Mouse (Mus musculus) ES-E14 (cell line): ENCODE measurements at regions not wholly inside any gene's neighbourhood (a gene's known extent, or its start where the extent isn't known, plus 50 kb on each side); places are given as distances from the start of the nearest gene placed in this dataset.

Experiments
- DNase-seq: peaks from one replicate; pipeline ENCODE4 v3.0.0-alpha.2; 2013; ENCODE audit warnings: low read depth, low spot score
- H3K27ac ChIP-seq: 2 replicates; pipeline ENCODE4 v1.5.1; 2012; ENCODE audit warnings: low read depth, mild to moderate bottlenecking, low read length, moderate library complexity, mixed read lengths; ENCODE audit not compliant: poor library complexity, insufficient read depth, severe bottlenecking
- H3K36me3 ChIP-seq: 2 replicates; pipeline ENCODE4 v1.6.1; 2012; ENCODE audit warnings: mild to moderate bottlenecking, low read length, moderate library complexity, mixed read lengths; ENCODE audit not compliant: control insufficient read depth, poor library complexity, insufficient read depth, severe bottlenecking
- H3K4me1 ChIP-seq, 2 experiments: fragments of 150-350 bp in 1 of 2; sonication (generic) in 1 of 2; 2 replicates each; pipeline ENCODE4 v1.6.1; 2012; ENCODE audit warnings: low read length in 2 of 2, mild to moderate bottlenecking in 1 of 2, mixed read lengths in 1 of 2; ENCODE audit not compliant: control insufficient read depth in 2 of 2, insufficient read depth in 2 of 2, poor library complexity in 1 of 2
- H3K4me3 ChIP-seq, 2 experiments: fragments of 150-350 bp in 1 of 2; sonication (generic) in 1 of 2; 2 replicates each; pipeline ENCODE4 v1.5.1; 2012; ENCODE audit warnings: low read length in 2 of 2, low read depth in 1 of 2, mild to moderate bottlenecking in 1 of 2, mixed read lengths in 1 of 2; ENCODE audit not compliant: insufficient read depth in 1 of 2, poor library complexity in 1 of 2, severe bottlenecking in 1 of 2
- H3K9ac ChIP-seq: 2 replicates; pipeline ENCODE4 v1.6.1; 2012; ENCODE audit warnings: low read depth, mild to moderate bottlenecking, low read length, mixed read lengths; ENCODE audit not compliant: poor library complexity, insufficient read depth, severe bottlenecking
- H3K9me3 ChIP-seq: fragments of 150-350 bp; sonication (generic); 2 replicates; pipeline ENCODE4 v1.6.1; 2012; ENCODE audit warnings: low read depth, mild to moderate bottlenecking, low read length; ENCODE audit not compliant: control insufficient read depth, insufficient read depth
- CHD2 ChIP-seq: IDR thresholded peaks from 2 replicates; pipeline ENCODE4 v1.6.1; 2014; ENCODE audit warnings: mild to moderate bottlenecking, low read depth, low read length, inconsistent platforms
- HCFC1 ChIP-seq: IDR thresholded peaks from 2 replicates; pipeline ENCODE4 v1.6.1; 2012; ENCODE audit warnings: low read length, inconsistent platforms, borderline replicate concordance; ENCODE audit not compliant: insufficient read depth
- MAFK ChIP-seq: IDR thresholded peaks from 2 replicates; pipeline ENCODE4 v1.6.1; 2014; ENCODE audit warnings: mild to moderate bottlenecking, low read depth, low read length, inconsistent platforms; ENCODE audit not compliant: insufficient read depth
- ZC3H11A ChIP-seq: IDR thresholded peaks from 2 replicates; pipeline ENCODE4 v1.6.1; 2012; ENCODE audit warnings: low read depth, mild to moderate bottlenecking, inconsistent platforms, low read length, borderline replicate concordance
- ZNF384 ChIP-seq: IDR thresholded peaks from 2 replicates; pipeline ENCODE4 v1.6.1; 2012; ENCODE audit warnings: low read depth, low read length, inconsistent platforms
- in situ Hi-C, 2 experiments: fragments of 600-800 bp; cut with MboI; formaldehyde crosslinking; loops; one replicate each; pipeline ENCODE4 v1.15.1; 2025; ENCODE audit warnings: low sequenced_read_pairs in 2 of 2, inconsistent platforms in 1 of 2; ENCODE audit not compliant: unreplicated experiment in 2 of 2

GRCm38 (mm10) chr13:52190848-52191590 lies 340.1 kb downstream of the Diras2 start:
- no peaks in the 10 kb centered on the region for H3K9me3 ChIP-seq
- H3K9ac ChIP-seq = 0 out of 2 replicates have a peak overlapping the region, but pooled peaks have one; percentile 8
- no peak overlapping the region for H3K27ac ChIP-seq
- no peak for DNase-seq
- H3K36me3 ChIP-seq = no peaks in the 10 kb centered on the region
- H3K4me3 ChIP-seq = no peak overlapping the region
- peaks cover 2 to 23% of the 10 kb centered on the region in 2 experiments; a peak in 3 of 4 replicates for H3K4me1 ChIP-seq
- TF ChIP-seq MAFK (no peak), CHD2 (no peak), ZNF384 (no peak), ZC3H11A (no peak), HCFC1 (no peak)
- in situ Hi-C loops = no loop called here

- Histone ChIP-seq H3K9ac (no peak overlapping the region), H3K36me3 (no peaks in the 10 kb centered on the region), H3K9me3 (no peaks in the 10 kb centered on the region), H3K4me1 (peaks cover 0 to 16% of the 10 kb centered on the region in 2 experiments; a peak in 3 of 4 replicates), H3K27ac (no peak overlapping the region), H3K4me3 (no peak overlapping the region)
- no peak for TF ChIP-seq HCFC1
- no peak for TF ChIP-seq MAFK
- TF ChIP-seq ZC3H11A = no peak
- no peak for TF ChIP-seq ZNF384
- TF ChIP-seq CHD2 = no peak
- no peak for DNase-seq
- in situ Hi-C loops = no loop called here
These were observed 334.2 kb downstream of the Diras2 start for GRCm38 (mm10) chr13:52196917-52197316.

DNA sequence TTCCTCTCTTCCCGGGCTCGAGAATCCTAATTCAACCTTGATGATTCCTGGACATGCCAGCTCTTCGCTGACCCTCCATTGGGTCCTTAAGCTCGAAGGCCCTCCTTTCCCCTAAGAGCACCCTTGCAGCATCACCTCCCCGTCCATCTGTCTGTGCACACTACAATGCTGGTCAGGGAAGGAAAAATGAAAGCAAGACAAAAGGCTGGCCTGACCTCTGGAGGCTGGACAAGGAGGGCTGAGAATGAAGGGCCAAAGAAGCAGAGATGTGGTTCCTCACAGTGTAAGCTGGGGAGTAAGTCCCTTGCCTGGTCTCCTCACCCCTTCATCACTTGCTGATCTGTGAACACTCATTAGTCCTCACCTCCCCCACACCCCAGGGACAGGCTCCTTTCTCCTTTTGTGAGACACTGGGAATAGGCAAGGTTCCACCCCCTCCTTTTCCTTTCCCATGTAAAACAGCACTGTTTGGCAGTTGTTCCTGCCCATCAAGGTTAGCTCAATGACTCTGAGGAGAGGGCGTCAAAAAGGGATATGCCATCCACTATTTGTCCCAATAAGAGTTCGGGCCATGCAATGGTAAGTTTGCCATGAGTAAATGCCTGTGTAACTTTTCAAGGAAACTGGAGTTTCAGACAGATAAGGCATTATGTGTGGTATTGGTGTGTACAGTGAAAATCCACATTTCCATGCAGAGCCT lies 332.3 kb downstream of the Diras2 start:
- Histone ChIP-seq H3K9me3 (no peaks in the 10 kb centered on the region), H3K27ac (no peak overlapping the region)
- in situ Hi-C loops = no loop called here

GRCm38 (mm10) chr13:52202372-52202771 lies 328.7 kb downstream of the Diras2 start:
- in situ Hi-C loops = no loop called here
- peaks cover 0 to 9% of the 10 kb centered on the region in 2 experiments; a peak in 3 of 4 replicates for H3K4me1 ChIP-seq

More for the DNA sequence above, 332.3 kb downstream of the Diras2 start:
- DNase-seq = no peak
- Histone ChIP-seq H3K9ac (no peak overlapping the region), H3K4me3 (no peak overlapping the region), H3K36me3 (no peaks in the 10 kb centered on the region), H3K4me1 (peaks cover 0 to 9% of the 10 kb centered on the region in 2 experiments; a peak in 3 of 4 replicates)
- TF ChIP-seq HCFC1 (no peak), MAFK (no peak), CHD2 (no peak), ZC3H11A (no peak), ZNF384 (no peak)

More at GRCm38 (mm10) chr13:52202372-52202771, 328.7 kb downstream of the Diras2 start:
- Histone ChIP-seq H3K4me3 (no peak overlapping the region), H3K9me3 (no peaks in the 10 kb centered on the region), H3K27ac (no peak overlapping the region), H3K9ac (no peak overlapping the region), H3K36me3 (no peaks in the 10 kb centered on the region)
- DNase-seq = no peak
- TF ChIP-seq ZC3H11A (no peak), MAFK (no peak), HCFC1 (no peak), ZNF384 (no peak), CHD2 (no peak)
